Mouse (Mus musculus) kidney, postnatal 4 days (tissue): ENCODE measurements around the gene Corin.

Experiments
- DNase-seq, 2 experiments: peaks; one replicate each; pipeline ENCODE4 v3.0.0; 2021; ENCODE audit warnings: mixed read lengths in 2 of 2

Gene Corin

DNA sequence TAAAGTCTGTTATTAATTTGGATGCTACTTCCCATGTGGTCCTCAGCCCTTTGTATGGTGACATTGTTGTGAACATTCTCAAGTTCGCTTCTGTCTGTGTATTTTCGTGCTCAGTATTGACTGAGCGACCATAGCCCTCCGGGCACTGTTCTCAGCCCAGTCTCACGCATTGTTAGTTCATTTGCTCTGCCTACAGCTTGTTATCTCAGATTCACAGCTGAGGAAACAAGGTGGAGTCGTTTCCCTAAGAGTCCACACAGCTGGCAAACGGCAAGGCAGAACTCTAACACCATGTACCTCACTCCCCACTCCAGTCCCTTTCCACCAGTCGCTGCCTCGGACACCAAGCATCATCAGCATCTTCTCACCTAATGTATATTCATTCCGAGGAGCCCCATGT is 63.1 kb downstream of the Corin start:
- no peak for DNase-seq

DNA sequence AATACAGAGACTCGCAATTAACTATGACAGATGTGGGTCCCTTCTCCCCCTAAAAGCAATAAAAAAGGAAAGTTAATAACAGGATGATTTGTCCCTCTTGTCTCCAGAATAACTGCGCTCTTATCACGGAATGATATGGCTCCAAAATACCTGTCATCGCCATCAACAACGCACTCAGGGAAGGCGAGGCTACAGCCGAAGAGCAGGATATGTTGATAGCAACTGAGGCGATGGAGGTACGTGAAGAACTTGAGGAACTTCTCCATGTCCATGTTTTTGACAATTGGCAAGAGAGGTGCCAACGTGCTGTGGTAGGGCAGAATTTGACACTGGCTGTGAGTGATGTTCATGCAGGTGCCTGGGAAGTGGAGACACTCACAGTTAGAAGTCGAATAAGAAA is 69.2 kb downstream of the Corin start:
- DNase-seq: no peak

DNA sequence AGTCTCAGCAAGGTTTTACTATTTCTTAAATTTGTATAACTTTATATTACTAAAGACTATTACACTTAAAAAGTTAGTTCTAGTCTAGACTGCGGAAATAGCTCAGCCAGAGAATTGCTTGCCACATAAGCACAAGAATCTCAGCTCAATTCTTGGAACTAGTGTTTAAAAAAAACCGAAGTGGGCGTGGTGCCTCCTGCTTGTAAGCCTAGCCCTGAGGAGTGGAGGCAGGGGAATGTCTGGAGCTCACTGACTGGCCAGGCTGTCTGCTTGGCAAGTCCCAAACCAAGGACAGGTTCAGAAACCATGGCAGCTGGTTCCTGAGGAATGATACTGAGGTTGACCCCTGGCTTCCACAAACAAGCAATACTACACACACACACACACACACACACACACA is 72.4 kb downstream of the Corin start:
- DNase-seq: no peak

- DNase-seq: no peak
These were observed 76.7 kb downstream of the Corin start for GRCm38 (mm10) chr5:72427556-72427955.

- DNase-seq: no peak
These were observed 78.8 kb downstream of the Corin start for GRCm38 (mm10) chr5:72425342-72426010.

DNA sequence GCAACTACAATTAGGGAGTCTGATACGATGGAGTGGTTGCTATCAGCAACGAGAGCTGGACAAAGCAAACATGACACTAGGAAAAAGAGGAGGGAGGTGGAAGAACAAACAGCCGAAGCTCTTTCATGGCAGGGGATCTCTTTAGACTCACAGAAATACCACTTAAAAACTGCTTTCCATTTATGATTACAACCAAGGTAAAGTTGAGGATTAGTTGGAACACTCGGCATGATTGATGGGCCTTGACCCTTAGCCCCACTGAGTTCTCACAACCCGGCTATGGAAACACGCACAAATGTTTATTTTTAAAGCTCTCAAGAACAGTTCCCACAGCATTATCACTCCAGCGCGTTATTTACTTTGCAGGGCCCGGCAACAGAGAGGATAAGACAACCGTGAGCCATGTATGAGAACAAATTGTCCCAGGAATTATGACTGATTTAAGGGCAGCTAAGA is 92.4 kb downstream of the Corin start:
- DNase-seq: peak; percentile 13 to 14

- DNase-seq: no peak
These were observed 93.4 kb downstream of the Corin start for GRCm38 (mm10) chr5:72410841-72411240.

GRCm38 (mm10) chr5:72403376-72403775 is 100.9 kb downstream of the Corin start:
- no peak for DNase-seq

GRCm38 (mm10) chr5:72402913-72403312 is 101.4 kb downstream of the Corin start:
- DNase-seq: no peak

- DNase-seq: no peak
These were observed 102.5 kb downstream of the Corin start for GRCm38 (mm10) chr5:72401778-72402177.

DNA sequence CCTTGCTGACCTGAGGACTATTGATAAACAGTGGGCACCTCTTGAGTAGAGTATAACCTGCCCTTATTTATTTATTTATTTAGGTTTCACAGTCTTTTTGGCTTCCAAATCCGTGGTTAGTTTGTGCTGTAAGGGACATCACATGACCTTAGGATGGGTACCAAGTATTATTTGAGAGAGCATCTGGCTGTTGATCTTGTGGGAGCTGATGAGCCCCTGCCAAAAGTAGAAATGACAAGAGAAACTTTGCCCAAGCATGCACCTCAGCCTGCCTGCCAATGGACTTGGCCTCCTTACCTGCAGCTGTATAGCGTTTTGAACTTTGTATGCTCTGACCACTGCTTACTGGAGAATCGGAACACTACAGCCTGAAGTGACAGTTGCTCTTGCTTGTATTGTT is 103.0 kb downstream of the Corin start:
- no peak for DNase-seq

- no peak for DNase-seq
These were observed 122.1 kb downstream of the Corin start for GRCm38 (mm10) chr5:72382148-72382547.

DNA sequence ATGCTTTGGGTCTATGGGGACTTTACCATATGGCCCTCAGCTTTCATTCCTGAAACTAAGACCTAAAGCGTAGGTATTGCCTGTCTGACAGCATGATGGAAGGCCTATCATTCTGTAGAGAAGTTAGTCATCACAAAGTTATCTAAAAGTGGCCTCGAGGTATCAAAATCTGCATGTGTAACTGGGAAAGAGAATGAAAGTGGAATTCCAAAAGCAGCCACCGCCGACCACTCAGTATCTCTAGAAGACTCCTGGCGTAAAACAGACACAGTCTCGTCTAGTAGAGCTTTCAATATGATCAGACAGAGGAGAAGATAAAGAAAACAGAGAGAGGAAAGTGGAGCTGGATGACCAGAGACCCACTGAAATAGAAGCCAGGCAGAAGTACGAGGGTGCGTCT is 123.7 kb downstream of the Corin start:
- DNase-seq: no peak

GRCm38 (mm10) chr5:72368004-72368403 is 136.3 kb downstream of the Corin start:
- DNase-seq: no peak

DNA sequence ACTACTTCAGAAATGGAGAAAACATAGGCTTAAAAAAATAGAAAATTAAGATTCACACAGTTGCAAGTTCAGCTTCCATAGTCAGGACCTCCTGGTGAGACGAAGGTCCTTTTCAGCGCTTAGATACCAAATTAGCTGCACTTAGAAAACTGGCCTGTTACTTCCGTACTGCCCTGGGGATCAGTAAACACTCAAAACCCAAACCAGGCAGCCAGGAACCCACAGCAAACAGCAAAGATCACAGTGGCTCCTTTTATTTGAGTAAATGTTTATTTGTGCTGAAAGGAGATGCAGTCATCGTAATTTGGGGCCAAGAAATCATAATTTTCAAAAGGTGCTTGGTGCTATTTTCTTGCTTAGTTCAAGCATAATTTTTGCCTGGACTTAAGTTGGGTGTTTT is 138.5 kb downstream of the Corin start:
- no peak for DNase-seq

- DNase-seq: no peak
These were observed 140.4 kb downstream of the Corin start for GRCm38 (mm10) chr5:72363838-72364237.

DNA sequence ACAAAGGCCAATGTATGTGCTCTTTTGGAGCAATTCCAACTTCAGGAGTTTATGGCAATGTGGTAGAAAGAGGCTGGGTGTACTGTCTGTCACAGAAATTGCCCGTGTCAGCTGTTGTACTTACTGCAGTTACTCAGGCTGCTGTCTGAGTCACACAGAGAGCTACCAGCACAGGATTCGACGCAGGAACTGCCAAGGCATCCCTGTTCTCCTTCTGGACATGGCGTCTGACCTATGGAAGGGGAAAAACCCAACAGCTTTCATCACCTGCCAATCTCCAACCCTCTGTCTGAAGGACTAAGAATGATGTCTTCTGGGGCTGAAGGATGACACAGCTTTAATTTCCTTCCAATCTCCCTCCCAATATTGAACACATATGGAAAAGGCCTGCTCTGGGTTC is 150.5 kb downstream of the Corin start:
- DNase-seq: no peak

DNA sequence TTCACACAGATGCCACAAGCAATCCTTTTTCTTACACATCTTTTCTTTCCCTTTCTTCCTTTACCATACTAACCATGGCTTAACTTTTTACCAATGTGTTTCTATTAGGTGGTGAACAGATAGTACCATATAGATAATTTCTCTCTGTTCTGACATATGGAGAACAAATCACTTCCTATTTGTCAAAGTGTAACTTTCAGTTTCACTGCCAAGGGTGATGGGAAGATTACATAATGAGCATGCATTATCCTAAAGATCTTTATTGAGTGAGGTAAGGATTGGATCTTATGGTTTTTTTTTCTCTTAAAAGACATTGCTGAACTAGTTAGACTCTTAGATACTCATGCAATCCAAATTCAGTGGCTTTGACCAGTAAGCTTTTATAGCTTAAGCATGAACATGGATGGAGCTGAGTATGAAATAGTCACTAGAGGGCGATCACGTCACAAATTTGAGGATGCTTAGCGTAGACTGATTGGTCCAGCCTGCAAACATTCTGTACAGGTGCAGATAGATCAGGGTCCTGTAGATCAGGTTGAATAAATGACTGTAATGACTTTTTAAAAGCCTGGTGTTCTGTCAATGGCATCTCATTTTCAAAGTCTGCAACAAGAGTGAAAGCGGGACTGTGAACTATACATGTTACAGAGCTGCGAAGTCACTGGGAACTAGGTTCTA is 154.1 kb downstream of the Corin start:
- peak; percentile 13 to 29 for DNase-seq

- DNase-seq: no peak
These were observed 155.7 kb downstream of the Corin start for GRCm38 (mm10) chr5:72348591-72348990.

GRCm38 (mm10) chr5:72335873-72336272 is 168.4 kb downstream of the Corin start:
- no peak for DNase-seq

GRCm38 (mm10) chr5:72332901-72333300 is 171.4 kb downstream of the Corin start:
- no peak for DNase-seq

DNA sequence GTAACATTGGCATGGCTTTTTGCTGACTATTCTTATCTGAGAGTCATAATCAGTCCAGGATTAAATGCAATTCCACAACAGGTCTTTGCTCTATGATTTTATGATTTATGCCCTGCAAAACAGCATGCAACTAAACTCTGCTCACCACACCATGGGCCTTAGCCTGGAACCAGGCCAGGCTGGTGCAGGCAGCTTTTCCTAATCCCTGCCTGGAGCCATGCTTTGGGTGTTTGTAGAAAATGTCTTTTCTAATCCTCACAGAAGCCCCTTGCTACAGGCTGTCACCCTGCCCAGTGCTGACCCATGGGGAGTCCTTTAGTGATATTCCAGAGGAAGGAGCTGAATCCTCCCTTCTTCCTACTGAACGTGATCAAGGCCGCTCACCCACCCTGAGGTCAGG is 173.1 kb downstream of the Corin start:
- DNase-seq: peak in 1 of 2 experiments; percentile 5

DNA sequence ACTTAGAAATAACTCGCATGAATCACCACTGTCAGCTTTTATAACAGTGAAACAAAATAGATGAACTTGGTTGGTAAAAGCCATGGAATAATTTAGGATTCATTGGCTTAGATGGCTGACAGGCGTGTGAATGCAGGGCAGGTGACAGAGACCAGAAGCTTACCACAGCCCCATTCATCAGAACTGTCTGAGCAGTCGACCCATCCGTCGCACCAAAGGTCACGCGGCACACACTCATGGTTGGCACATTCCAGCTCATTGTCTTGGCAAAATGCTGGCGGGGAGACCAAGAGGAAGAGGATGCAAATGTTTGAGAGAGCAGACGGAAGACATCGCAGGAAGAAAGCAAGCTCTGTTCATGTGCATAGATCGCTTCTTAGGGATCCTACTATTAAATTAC is 173.6 kb downstream of the Corin start:
- DNase-seq: peak; percentile 3 to 4

DNA sequence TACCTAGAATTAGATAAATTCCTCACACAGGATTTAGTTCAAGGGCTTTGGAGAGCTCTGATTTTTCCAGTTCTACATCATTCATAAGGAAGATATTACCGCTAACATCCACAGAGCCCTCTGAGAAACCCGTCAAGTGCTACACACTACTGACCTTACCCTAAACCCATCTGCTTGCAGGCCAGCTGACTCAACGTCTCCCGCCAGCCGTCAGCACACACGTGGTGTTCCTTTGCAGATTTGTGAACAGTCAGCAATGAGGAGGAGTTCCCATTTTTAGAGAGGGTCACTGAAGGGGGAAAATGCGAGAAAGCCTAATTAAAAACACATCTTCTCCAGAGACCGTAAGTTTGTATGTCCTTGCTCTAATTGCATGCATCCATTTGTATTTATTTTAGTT is 174.8 kb downstream of the Corin start:
- no peak for DNase-seq

- no peak for DNase-seq
These were observed 189.0 kb downstream of the Corin start for GRCm38 (mm10) chr5:72315282-72315681.
